Mouse (Mus musculus) heart, postnatal 36 days (tissue): ENCODE measurements at regions not wholly inside any gene's neighbourhood (a gene's known extent, or its start where the extent isn't known, plus 50 kb on each side); places are given as distances from the start of the nearest gene placed in this dataset.
"Not testable (repeated sequence)": the region's sequence is repeated elsewhere in the genome, so short reads cannot be mapped to it uniquely, and the experiment has no call there.

Source experiments
- DNase-seq, 2 experiments: peaks; one replicate each; pipeline ENCODE4 v3.0.0; 2021 to 2022
- intact Hi-C: fragments of 180-260 bp; cut with DNase I; formaldehyde crosslinking; loops from one replicate; pipeline ENCODE4 v1.15.1; 2025

DNA sequence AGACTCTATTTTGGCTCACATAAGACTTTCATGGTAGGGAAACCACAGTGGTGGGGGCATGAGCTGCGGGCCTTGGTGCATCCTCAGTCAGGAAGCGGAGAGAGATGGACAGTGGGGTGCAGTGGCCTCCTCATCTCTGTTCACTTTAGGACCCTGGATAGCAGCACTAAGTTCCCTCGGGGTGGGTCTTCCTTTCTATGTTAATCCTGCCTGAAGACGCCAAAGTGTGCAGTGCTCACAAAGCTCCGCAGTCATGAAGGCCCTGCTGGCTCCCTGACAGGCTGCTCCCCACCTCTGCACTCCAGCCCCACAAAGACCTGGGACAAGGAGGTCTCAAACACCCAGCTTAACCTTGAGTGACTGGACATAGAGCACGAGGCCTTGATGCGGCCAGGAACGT, 56.8 kb downstream of the Sox1 start:
- no peak for DNase-seq
- intact Hi-C loops = no loop called here

DNA sequence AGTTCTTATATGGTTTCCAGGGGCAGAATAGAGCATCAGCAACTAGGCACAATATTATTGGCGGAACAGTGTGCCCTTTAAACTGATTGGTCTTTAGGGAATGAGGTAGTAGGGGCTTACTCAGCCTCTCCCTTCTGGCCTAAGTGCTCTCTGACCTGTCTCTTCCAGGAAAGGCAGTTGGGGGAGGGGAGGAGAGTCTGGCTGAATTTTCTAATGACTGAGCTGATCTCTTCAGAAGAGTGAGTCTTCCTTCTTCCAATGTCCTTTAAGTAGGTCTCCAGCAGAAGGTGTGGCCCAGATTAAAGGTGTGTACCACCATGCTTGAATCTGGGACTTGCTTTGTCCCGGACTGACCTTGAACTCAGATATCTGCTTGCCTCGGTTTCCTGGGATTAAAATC, 60.3 kb downstream of the Sox1 start:
- DNase-seq, intact Hi-C loops: not testable (repeated sequence)

DNA sequence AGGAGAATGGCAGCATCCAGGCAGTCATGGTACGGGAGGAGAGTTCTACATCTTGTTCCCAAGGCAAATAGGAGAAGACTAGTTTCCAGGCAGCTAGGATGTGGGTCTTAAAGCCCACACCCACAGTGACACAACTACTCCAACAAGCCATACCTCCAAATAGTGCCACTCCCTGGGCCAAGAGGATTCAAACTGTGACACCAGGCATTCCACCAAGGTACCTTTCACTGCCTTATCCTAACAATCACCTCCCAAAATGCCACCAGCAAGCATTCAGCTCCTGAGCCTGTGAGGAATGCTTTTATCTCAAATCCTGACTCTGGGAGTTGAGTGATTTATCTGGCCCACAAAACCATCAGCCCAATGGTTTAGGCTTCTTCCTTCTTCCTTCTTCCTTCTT, 61.2 kb downstream of the Sox1 start:
- DNase-seq = no peak
- intact Hi-C loops = no loop called here

DNA sequence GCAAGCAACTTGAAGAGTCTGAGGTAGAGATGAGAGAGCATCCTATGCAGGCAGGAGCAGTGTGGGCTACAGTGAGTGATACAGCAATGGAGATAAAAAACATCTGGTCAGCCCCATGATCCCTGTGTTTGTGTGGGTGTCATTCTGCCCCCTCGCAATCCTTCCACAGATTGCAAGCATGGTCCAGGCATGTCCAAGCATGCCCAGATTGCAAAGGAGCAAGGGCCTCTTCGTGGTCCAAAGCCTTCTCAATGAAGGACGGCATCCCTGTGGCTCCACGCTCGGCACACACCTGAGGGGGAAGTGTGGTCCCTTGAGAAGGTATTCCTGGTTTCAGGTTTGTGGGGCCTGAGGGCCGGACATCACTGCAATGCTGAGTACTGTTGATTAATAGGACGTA, 61.9 kb downstream of the Sox1 start:
- intact Hi-C loops = no loop called here
- no peak for DNase-seq

DNA sequence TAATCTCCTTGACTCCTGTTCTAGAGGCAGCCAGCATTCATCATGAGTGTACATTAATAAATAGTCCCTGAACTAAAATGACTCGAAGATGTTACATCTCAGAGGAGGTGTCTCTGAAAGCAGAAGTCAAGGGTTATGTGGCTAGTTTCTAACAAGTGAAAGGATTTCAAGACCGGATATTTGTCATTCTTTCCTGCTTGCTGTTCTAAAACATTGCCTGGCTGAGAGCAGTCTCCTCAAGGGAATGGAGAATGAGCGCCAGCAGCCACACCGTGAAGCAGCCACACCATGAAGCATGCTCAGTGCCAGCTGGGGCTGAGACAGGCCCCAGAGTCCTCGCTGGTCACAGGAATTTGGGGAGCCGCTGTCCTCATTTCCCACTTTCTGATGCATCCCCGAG, 71.8 kb downstream of the Sox1 start:
- DNase-seq = no peak
- intact Hi-C loops = no loop called here

DNA sequence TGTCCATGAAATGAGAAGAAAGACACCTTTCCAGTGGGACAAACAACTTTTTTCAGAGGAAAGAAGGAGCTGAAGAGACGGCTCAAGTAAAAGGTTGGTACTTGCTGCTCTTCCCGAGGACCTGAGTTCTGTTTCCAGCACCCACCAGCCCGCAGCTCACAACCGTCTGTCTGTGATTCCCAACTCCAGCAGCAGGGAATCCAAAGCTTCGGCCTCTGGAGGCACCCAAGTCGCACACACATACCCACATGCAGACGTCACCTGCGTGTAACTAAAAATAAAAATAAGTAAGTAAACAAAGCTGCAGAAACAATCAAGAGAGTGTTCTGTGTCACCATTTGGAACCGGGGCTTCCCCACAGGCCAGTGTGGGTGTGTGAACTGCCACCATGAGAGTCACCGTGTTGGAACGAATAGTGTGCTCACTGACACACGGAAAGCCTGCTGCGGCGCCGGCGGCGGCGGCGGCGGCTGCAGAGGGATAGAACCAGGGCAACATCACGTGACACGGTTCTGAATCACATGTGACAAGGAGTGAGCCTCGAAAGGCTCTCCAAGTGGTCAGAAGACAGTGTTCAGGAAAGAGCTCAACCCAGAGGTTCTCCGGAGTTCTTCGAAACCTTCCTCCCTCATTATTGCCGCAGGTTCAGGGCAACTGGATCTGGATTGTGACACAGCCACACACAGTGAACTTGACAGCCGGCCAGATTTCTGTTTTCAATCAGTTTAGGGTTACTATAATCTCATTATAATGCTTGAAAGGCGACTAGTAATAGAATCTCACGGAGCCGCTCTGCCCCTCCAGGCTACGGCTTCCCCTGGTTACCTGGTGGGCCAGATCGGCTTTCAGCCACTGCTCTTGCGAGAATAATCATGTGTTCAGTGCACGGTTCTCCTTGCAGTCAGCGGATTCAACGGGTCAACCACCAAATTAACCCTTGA, 72.6 kb downstream of the Sox1 start:
- intact Hi-C loops = no loop called here
- no peak for DNase-seq

DNA sequence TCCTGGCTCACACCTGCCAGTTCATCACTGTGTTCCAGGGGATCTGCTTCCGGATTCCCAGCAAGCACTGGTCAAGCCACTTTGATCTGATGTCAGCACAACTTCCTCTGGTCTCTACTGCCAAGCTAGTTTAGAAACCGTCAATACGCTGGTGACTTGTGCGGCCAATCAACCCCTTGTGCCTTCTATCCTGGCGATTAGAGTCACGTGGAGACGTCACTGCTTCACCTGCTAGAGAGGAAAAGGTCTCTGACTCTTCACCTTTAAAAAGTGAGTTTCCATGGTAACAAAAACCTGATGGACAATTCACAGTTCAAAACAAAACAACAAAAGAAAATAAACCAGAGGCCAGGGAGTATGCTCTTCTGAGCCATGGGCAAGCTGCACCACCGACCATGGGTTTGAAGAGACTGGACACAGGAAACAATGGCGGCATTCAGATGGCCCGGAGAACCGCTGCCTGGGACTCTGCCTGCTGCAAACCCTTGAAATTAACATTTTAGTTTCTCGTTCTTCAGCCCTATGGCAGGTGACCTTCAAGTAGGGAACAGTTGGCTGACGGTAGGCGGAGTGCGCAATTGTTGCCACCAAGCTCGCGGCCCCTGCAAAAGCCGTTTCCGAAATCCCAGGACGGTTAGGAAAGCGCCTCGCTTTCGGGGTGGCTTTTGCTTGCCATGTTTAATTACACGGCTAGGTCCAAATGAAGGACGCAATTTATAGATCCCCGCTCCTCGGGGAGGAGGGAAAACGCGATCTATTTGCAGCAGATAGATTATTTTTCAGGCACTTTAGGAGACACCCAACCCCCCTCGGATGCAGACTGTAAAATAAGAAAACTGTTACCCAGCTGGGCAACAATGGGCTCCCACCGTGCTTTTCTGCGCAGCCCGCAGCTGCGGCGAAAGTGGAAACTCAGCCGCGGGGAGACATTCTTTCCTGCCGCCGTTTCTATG, 82.6 kb downstream of the Sox1 start:
- intact Hi-C loops = no loop called here
- DNase-seq = no peak

DNA sequence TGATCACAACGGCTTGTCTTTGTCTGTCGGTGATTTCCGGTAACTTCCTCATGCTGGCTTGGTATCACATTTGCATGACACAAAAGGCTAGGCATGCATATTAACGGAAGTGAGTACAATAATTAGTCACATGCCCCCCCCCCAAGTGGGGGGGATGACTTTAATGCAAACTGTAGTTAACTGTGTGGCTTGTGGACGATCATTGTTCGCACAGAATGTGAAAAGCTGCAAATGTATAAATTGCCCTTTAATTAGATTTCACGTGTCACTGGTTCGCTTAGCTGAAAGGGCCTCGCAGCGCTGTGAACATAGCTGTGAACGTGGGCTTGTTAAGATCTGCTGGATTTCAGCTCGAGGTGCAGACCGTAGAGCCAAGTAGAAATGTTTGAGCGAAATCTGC, 86.8 kb downstream of the Sox1 start:
- intact Hi-C loops = no loop called here
- DNase-seq = no peak

DNA sequence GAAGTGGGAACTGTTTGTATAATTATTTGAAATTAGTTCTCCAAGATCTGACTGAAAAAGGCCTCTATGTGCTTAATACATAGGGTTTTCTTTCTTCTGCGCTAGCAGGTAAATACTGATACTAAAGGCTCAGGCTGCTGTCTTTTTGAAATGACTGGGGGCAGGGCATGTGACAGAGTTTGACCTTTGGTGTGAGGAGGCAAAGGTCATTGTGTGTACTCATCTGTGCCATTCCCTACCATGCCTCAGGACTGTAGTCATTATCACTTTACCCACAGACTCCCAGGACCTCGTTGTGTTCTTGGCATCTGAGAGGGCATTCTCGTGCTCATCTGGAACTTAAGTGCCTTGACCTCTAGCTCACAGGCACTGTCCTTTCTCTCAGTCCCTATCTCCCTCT, 88.5 kb downstream of the Sox1 start:
- DNase-seq = no peak
- intact Hi-C loops = no loop called here

DNA sequence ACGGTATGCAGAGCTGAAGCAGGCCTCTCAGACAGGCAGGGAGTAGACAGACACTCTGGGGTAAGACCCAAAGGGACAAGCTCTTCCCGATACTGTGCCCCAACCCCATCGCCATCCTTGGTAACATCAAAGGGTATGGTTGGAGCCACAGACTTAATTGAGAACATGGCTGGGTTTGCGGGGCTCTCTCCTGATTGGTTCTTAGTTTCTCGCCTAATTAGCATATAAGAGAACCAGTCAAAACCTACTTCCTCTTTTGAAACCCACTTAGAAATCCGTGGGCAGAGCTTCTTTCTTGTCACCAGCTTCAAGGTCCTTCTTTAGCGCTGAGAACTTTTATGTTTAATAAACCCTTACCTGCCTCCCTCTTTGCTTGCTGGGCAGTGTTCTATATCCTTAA, 87.5 kb upstream of the Spaca7 start:
- intact Hi-C loops = no loop called here
- DNase-seq = no peak

DNA sequence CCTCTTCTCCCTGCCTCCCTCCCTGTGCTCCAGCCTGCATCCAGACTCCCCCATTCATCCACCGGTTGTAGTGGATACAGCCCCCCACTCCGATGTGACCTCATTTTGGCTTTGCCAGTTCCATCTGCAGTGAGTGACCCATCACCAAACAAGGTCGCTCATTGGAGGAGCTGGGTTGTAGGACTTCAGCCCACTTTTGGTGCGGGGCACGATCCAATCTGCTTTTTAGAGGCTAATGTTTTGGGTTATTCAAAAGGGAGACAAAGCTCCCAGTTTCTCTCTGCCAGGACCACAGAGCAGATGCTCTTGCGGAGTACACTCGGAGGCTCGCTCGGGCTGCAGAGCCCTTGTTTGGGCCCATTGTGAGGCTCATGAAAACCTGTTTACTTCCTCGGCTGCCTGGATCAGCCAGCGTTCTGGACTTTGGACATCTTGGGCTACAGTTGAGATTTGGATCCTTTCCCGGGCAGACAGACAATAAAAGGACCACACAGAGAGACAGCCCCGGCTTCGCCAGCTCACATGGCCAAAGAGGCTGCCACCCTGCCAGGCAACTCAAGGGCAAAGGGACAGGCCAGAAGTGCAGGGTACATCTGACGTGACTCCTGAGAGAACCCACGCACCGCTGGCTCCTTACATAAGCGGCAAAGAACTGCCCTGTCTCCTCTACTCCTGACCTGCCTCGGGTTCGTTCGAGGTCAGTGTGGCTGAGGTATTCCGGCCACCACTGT, 86.3 kb upstream of the Spaca7 start:
- peak; percentile 27 to 37 for DNase-seq
- intact Hi-C loops = no loop called here

DNA sequence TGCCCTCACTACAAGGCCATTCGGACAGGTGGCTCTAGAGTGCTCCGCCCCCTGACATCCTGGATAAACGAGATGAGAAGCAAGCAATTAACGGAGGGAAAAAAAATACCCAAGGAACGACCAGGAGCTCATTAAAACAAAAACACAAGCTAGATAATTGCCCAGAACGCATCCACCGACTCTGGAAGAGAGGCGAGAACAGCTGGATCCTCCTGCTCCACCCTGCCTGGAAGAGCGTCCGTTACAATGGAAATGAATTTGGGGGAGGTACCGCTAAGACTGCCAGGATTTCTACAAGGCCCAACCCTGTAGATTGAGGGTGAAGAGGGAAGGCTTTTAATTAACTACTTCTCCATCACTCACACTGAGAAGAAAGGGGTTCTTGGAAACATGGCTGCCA, 85.6 kb upstream of the Spaca7 start:
- DNase-seq = no peak
- intact Hi-C loops = no loop called here

DNA sequence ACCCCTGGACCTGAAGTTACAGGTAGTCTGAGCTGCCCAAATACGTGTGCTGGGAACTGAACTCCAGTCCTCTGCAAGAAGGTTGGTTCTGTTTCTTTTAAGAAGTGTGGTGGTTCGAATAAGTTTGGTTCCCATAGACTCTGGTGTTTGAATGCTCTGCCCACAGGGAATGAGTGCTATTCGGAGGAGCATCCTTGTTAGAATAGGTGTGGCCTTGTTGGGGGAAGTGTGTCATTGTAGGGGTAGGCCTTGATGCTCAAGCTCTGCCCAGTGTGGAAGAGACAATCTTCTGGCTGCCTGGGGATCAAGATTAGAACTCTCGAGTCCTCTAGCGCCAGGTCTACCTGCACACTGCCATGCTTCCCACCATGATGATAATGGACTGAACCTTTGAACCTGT, 83.6 kb upstream of the Spaca7 start:
- intact Hi-C loops = no loop called here

DNA sequence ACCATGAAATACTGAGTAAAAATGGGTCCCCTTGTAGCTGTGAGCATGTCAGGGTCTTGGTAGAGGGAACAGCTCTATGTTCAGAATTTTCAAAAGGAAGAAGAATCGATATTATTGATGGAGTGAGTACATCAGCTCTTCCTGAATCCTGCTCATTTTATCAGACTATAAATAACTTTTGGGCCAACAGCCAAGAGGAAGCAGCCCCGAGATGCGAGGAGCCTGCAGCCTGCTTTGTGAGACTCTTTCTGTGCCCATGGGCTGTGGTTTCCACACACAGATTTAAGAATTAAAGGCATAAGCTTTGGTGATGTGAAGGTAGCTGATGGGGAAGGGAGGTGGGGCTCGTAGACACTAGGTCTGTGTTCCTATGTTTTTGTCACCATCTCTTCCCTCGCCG, 81.4 kb upstream of the Spaca7 start:
- DNase-seq = no peak
- intact Hi-C loops = no loop called here

More for the DNA sequence above, 83.6 kb upstream of the Spaca7 start:
- DNase-seq = no peak

DNA sequence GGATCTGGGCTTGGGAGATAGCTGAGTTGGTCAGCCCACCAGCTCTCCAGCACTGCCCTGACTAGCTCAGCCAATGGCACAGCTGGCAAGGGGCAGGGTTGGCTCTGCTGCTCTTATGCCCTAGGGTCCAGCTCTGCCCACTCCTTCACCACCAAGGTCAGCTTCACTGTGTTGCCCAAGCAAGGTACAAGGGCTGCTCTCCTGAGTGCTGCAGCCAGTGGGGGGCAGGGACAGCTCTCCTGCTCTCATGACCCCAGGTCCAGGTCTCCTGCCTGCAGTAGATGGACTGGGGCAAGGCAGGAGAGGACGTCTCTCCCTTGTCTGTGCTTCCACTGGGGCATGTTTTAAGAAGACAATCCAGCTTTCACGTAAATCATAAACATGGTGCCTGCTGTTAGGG, 80.4 kb upstream of the Spaca7 start:
- no peak for DNase-seq
- intact Hi-C loops = no loop called here

DNA sequence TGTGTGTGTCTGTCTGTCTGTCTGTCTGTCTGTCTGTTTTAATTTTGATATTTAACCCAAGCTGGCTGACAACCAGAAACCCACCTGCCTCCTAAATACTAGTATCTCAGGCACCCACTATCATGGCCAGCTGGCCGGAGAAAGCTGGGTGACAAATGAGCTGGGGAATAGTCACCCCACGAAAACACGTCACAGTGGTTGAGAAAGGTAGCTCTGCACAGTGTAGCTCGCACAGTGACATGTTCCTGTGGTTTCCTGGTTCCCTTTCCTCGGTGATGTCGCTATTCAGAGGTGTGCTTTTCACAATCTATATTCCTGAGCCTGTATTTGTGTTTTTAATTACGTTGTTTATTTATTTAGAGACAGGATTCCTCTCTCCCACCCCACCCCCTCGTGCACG, 78.3 kb upstream of the Spaca7 start:
- intact Hi-C loops = no loop called here
- no peak for DNase-seq

DNA sequence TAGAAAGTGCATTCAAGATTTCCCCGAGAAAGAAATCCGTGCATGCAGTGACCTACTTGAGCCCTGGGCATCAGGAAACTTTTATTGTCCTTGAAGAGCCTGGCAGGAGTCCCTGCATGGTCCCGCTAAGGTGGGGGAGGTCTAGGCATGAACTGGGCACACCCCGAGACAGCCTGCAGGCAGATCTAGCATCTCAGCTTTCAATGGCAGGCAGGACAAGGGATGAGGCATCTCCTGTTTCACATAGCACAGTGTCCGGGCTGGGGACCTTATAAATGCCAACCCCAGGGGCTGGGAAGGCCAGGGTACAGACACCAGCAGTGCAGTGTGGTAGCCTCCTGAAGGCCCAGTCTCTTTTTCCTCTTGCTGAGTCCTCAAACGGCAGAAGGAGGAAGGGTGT, 75.4 kb upstream of the Spaca7 start:
- intact Hi-C loops = no loop called here
- no peak for DNase-seq

DNA sequence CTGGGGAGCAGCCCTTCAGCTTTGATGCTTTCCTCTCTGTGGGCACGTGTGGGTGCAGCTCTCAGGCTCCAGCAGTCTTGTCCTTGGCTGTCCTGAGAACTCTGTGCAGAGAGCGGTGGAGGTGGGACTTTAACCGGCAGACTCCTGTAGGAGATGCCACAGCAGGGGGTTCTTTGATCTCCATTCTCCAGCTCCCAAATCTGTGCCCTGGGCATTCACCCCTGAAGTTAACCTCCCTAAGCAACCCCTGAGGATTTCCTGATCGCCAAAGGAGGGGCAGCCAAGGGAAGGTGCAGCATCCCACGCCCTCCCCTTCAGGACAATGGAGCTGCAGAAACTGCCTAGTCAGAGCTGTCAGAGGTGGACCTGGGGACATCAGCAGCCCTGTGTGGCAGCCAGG, 73.2 kb upstream of the Spaca7 start:
- DNase-seq = no peak
- intact Hi-C loops = no loop called here

DNA sequence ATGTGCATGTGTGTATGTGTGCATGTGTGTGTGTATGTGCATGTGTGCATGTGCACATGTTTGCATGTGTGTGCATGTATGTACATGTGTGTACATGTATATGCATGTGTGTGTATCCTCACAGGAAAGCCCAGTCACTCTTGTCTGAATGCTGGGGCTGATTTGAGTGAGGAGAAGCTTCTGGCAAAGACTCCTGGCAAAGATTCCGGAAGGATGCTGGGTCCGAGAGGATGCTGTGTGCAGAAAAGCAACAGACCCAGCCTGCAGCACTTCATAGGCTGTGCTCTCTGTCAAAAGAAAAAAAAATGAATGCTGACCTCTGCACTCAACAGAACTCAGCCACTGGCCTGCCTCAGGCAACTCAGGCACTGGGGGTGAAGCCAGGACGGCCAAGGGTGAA, 72.5 kb upstream of the Spaca7 start:
- DNase-seq = no peak
- intact Hi-C loops = no loop called here

DNA sequence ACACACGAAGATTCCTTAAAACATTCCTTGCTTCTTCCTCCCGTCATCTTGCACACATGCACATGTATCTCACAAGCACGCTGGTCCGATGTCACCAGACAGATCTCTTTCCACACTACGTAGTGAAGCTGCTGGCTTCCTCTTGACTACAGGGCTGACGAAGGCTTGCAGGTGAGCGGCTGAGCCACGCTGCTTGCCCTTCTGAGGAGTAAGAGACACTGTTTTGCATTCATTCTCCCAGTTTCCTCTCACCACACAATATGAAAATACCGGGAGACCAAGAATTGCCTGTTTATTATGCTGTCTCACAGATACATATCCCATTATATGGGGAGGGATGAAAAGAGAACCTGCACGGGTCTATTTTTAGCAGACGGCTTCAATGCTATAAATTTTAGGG, 71.0 kb upstream of the Spaca7 start:
- intact Hi-C loops = no loop called here
- DNase-seq = no peak

DNA sequence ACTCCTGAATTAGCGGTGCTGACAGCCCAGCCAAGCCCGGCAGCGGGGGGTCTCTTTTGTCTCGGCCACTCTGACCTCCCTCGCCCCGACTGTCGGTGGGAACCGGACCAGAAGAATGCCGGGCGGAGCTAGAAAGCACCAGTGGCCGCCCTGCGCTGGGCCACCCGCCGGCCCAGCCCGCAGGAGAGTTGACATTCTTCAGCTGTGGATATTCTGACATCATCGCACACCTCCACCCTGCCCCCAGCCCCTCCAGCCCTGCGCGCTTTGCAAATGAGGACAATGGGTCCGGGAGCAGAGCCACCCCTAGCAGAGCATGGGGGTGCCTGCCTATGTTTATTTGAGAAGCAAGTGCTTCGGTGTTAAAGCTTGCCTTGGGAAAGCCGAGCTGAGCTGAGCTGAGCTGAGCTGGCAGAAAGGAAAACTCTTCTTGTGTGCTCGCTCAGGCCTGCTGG, 70.5 kb upstream of the Spaca7 start:
- intact Hi-C loops = no loop called here
- no peak for DNase-seq
